Mouse (Mus musculus) midbrain, embryonic 16.5 days (tissue): ENCODE results near the gene Gna15. TPM values are rescaled to one million over a fixed set of nuclear protein-coding genes. Genes with fewer than 3 reads are reported as not detected.

Experiments used
- ATAC-seq: fragments of 200-750 bp; cut with Nextera tagmentation; 2 replicates; pipeline ENCODE4 v1.8.0; 2017; ENCODE audit warnings: moderate TSS enrichment
- H3K27ac ChIP-seq: fragments of 300-500 bp; sonication (generic); 2 replicates; pipeline ENCODE4 v1.5.1; 2014; ENCODE audit warnings: mild to moderate bottlenecking, low read length, mixed read lengths
- H3K27me3 ChIP-seq: fragments of 300-500 bp; sonication (generic); 2 replicates; pipeline ENCODE4 v1.6.1; 2014; ENCODE audit warnings: low read depth, low read length, mixed read lengths; ENCODE audit not compliant: control insufficient read depth, insufficient read depth
- H3K36me3 ChIP-seq: fragments of 300-500 bp; sonication (generic); 2 replicates; pipeline ENCODE4 v1.6.1; 2014; ENCODE audit warnings: mild to moderate bottlenecking, low read length, moderate library complexity, mixed read lengths; ENCODE audit not compliant: control insufficient read depth, insufficient read depth
- H3K4me1 ChIP-seq: fragments of 300-500 bp; sonication (generic); 2 replicates; pipeline ENCODE4 v1.6.1; 2014; ENCODE audit warnings: mild to moderate bottlenecking, low read length, mixed read lengths; ENCODE audit not compliant: control insufficient read depth, insufficient read depth
- H3K4me2 ChIP-seq: fragments of 300-500 bp; sonication (generic); 2 replicates; pipeline ENCODE4 v1.6.1; 2014; ENCODE audit warnings: mild to moderate bottlenecking, low read length, mixed read lengths
- H3K4me3 ChIP-seq: fragments of 300-500 bp; sonication (generic); 2 replicates; pipeline ENCODE4 v1.5.1; 2014; ENCODE audit warnings: low read depth, mild to moderate bottlenecking, low read length, moderate library complexity, mixed read lengths
- H3K9ac ChIP-seq: fragments of 300-500 bp; sonication (generic); 2 replicates; pipeline ENCODE4 v1.6.1; 2014; ENCODE audit warnings: low read depth, low read length, mixed read lengths
- H3K9me3 ChIP-seq: fragments of 300-500 bp; sonication (generic); replicated peaks from 2 replicates; pipeline ENCODE4 v1.6.1; 2014; ENCODE audit warnings: mild to moderate bottlenecking, low read length, mixed read lengths; ENCODE audit not compliant: control insufficient read depth, poor library complexity, severe bottlenecking
- WGBS: fragments of 180-500 bp; shearing (Covaris S2); extraction: QIAGEN DNeasy Blood & Tissue Kit; methylation state at CpG from one replicate; pipeline ENCODE4 v1.1.7; 2014; 5-methylcytosine and 5-hydroxymethylcytosine counted together
- polyA plus RNA-seq: library from polyadenylated mRNA; unstranded; fragments of >200 nt; fragmentation: Nextera tagmentation; extraction: Ambion mirVana; gene quantifications from 2 replicates; pipeline ENCODE4 v1.2.1, GENCODE M21; 2015

The Gna15 gene
- polyA plus RNA-seq, 1 experiment from 2014 or later, result 0.80 TPM

GRCm38 (mm10) chr10:81546332-81546731, 22.3 kb upstream of the Gna15 start:
- Histone ChIP-seq H3K9ac (no peak overlapping the region), H3K36me3 (no peaks in the 10 kb centered on the region), H3K27ac (no peak overlapping the region), H3K4me2 (no peak overlapping the region), H3K4me1 (peaks cover 23% of the 10 kb centered on the region), H3K9me3 (no peaks in the 10 kb centered on the region), H3K27me3 (no peaks in the 10 kb centered on the region), H3K4me3 (no peak overlapping the region)
- WGBS, result 86% methylated on average over 5 of the region's 5 CpGs
- ATAC-seq, result no peak

GRCm38 (mm10) chr10:81545161-81545747, 21.2 kb upstream of the Gna15 start, which contains the start of gene Gna11:
Gene Gna11 (minus strand): TSS chr10:81545190.
- H3K36me3 ChIP-seq, result no peaks in the 10 kb centered on the region
- H3K27me3 ChIP-seq, result no peaks in the 10 kb centered on the region
- peak within 1 kb of the TSS; percentile 89 for H3K27ac ChIP-seq
- peak within 1 kb of the TSS; percentile 89 for H3K9ac ChIP-seq
- WGBS, result under 1% methylated on average over 57 of the region's 59 CpGs
- peak within 1 kb of the TSS; percentile 90 for H3K4me2 ChIP-seq
- H3K9me3 ChIP-seq, result no peaks in the 10 kb centered on the region
- peak within 1 kb of the TSS; percentile 92 for H3K4me3 ChIP-seq
- peaks cover 23% of the 10 kb centered on the region for H3K4me1 ChIP-seq
- ATAC-seq, result peak; percentile 96

- WGBS, result under 1% methylated on average over 86 of the region's 93 CpGs
- Histone ChIP-seq H3K27ac (peak overlapping the region; percentile 89), H3K4me3 (peak overlapping the region; percentile 92), H3K4me2 (peak overlapping the region; percentile 90), H3K4me1 (peaks cover 23% of the 10 kb centered on the region), H3K27me3 (no peaks in the 10 kb centered on the region), H3K9ac (peak overlapping the region; percentile 89), H3K9me3 (no peaks in the 10 kb centered on the region), H3K36me3 (no peaks in the 10 kb centered on the region)
- peak; percentile 61 for ATAC-seq
Observed at GRCm38 (mm10) chr10:81544296-81545160, 20.5 kb upstream of the Gna15 start.

GRCm38 (mm10) chr10:81543633-81544032, 19.6 kb upstream of the Gna15 start:
- no peaks in the 10 kb centered on the region for H3K36me3 ChIP-seq
- H3K9me3 ChIP-seq, result no peaks in the 10 kb centered on the region
- no peaks in the 10 kb centered on the region for H3K27me3 ChIP-seq
- no peak overlapping the region for H3K27ac ChIP-seq
- no peak for ATAC-seq
- H3K4me3 ChIP-seq, result peak overlapping the region; percentile 92
- WGBS, result 63% methylated on average over 1 of the region's 1 CpGs
- H3K4me2 ChIP-seq, result peak overlapping the region; percentile 90
- peaks cover 23% of the 10 kb centered on the region for H3K4me1 ChIP-seq
- peak overlapping the region; percentile 89 for H3K9ac ChIP-seq

- 76% methylated on average over 7 of the region's 7 CpGs for WGBS
- Histone ChIP-seq H3K27ac (no peak overlapping the region), H3K4me3 (peak overlapping the region; percentile 92), H3K9me3 (no peaks in the 10 kb centered on the region), H3K4me2 (peak overlapping the region; percentile 90), H3K36me3 (no peaks in the 10 kb centered on the region), H3K27me3 (no peaks in the 10 kb centered on the region), H3K4me1 (peaks cover 23% of the 10 kb centered on the region), H3K9ac (peak overlapping the region; percentile 89; the same call in 1 of the 2 replicates)
- ATAC-seq, result no peak
Observed at GRCm38 (mm10) chr10:81542727-81543460, 18.9 kb upstream of the Gna15 start.

- ATAC-seq, result no peak
- Histone ChIP-seq H3K27me3 (no peaks in the 10 kb centered on the region), H3K4me1 (peaks cover 23% of the 10 kb centered on the region), H3K4me3 (no peak overlapping the region), H3K27ac (no peak overlapping the region), H3K36me3 (no peaks in the 10 kb centered on the region), H3K9ac (no peak overlapping the region), H3K9me3 (no peaks in the 10 kb centered on the region), H3K4me2 (no peak overlapping the region)
- 91% methylated on average over 10 of the region's 10 CpGs for WGBS
Observed at GRCm38 (mm10) chr10:81541803-81542202, 17.8 kb upstream of the Gna15 start.

- H3K4me3 ChIP-seq, result no peak overlapping the region
- 89% methylated on average over 5 of the region's 5 CpGs for WGBS
- H3K9ac ChIP-seq, result no peak overlapping the region
- no peaks in the 10 kb centered on the region for H3K36me3 ChIP-seq
- H3K4me1 ChIP-seq, result peaks cover 23% of the 10 kb centered on the region
- H3K9me3 ChIP-seq, result no peaks in the 10 kb centered on the region
- no peaks in the 10 kb centered on the region for H3K27me3 ChIP-seq
- no peak overlapping the region for H3K27ac ChIP-seq
- no peak overlapping the region for H3K4me2 ChIP-seq
- ATAC-seq, result no peak
Observed at GRCm38 (mm10) chr10:81541363-81541762, 17.3 kb upstream of the Gna15 start.

- 90% methylated on average over 3 of the region's 3 CpGs for WGBS
- H3K27ac ChIP-seq, result no peak overlapping the region
- no peaks in the 10 kb centered on the region for H3K27me3 ChIP-seq
- no peaks in the 10 kb centered on the region; the same call in 1 of the 2 replicates for H3K36me3 ChIP-seq
- H3K9ac ChIP-seq, result no peak overlapping the region
- peaks cover 17% of the 10 kb centered on the region for H3K4me1 ChIP-seq
- H3K4me3 ChIP-seq, result no peak overlapping the region
- H3K4me2 ChIP-seq, result no peak overlapping the region
- H3K9me3 ChIP-seq, result no peaks in the 10 kb centered on the region
- ATAC-seq, result no peak
Observed at GRCm38 (mm10) chr10:81538321-81539048, 14.5 kb upstream of the Gna15 start.
